Mouse (Mus musculus) lung, postnatal 0 days (tissue): Measurements from ENCODE around the gene Ablim1.
A peak's percentile ranks its signal among the peaks of the same experiment; 100 is the strongest.

Experiments used
- CTCF ChIP-seq: IDR thresholded peaks from 2 replicates; pipeline ENCODE4 v1.5.1; 2016; ENCODE audit warnings: antibody characterized with exemption, mild to moderate bottlenecking
- EP300 ChIP-seq: IDR thresholded peaks from 2 replicates; pipeline ENCODE4 v1.6.1; 2016; ENCODE audit warnings: antibody characterized with exemption, mild to moderate bottlenecking, control low read depth

DNA sequence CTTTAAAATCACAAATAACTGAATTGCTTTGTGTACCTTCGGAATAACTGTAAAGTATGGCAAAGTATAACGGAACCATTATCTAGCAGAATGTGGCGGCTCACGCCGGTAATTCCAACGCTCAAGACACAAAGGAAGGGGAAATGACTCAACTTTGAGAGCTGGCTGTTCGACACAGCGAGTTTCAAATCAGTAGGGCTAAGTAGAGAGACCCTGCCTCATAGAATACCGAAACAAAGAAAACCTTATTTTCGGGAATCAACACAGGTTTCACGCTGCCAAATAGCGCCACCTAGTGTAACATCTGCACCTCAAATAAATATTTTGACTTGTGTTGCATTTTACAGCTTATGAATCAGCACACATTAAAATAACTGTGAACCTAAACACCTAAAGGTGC, 14.1 kb upstream of the Ablim1 start:
- TF ChIP-seq CTCF (peak; percentile 80), EP300 (no peak)
